Mouse (Mus musculus): Measurements from ENCODE around the gene Bcas3. TPM values are rescaled to one million over a fixed set of nuclear protein-coding genes. Genes with fewer than 3 reads are reported as not detected.

The Bcas3 gene
- polyA plus RNA-seq, 1 experiment, result 37.8 TPM

DNA sequence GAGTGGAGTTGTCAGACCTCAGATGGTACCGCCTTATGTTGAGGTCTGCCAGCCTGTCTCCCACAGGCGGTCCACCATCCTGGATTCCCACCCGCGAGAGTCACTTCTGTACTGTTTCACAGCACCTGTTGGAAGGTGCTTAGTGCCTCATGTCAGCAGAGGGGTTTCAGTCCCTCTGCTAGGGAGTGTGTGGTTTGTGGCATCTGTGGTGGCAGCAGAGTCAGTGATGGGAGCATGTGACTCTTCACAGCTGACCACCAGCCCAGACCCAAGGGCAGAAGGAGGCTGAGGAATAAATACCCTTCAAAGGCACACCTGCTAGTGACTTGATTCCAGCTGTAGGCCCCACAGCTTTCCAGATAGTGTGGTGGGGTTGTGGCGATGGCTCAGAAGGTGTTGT lies 94.4 kb downstream of the Bcas3 start:
- Histone ChIP-seq H3K27me3 (ENCODE audit: control insufficient read depth, insufficient read depth, low read length, poor library complexity, severe bottlenecking) (no peaks in the 10 kb centered on the region), H3K36me3 (ENCODE audit: control insufficient read depth, insufficient read depth, low read length, poor library complexity, severe bottlenecking) (no peaks in the 10 kb centered on the region), H3K4me1 (ENCODE audit: control insufficient read depth, insufficient read depth, low read length) (no peaks in the 10 kb centered on the region), H3K9ac (ENCODE audit: low read depth, poor library complexity, severe bottlenecking) (no peak overlapping the region), H3K4me3 (ENCODE audit: low read depth, low read length) (no peak overlapping the region), H3K9me3 (replicated peaks; ENCODE audit: control insufficient read depth, insufficient read depth, low read length, poor library complexity, severe bottlenecking) (no peaks in the 10 kb centered on the region), H3K27ac (ENCODE audit: insufficient read depth, low read length) (no peak overlapping the region)
- TF ChIP-seq EP300 (IDR thresholded peaks at IDR 0.05; ENCODE audit: insufficient read depth, low read depth, low read length), result no peak
- no peak for TF ChIP-seq CTCF (IDR thresholded peaks at IDR 0.05; ENCODE audit: low read depth, low read length)
- TF ChIP-seq POLR2A (IDR thresholded peaks at IDR 0.05; ENCODE audit: insufficient read depth, low read length), result no peak

GRCm38 (mm10) chr11:85453598-85454304 lies 100.8 kb downstream of the Bcas3 start:
- no peak for TF ChIP-seq CTCF (IDR thresholded peaks at IDR 0.05; ENCODE audit: low read depth, low read length)
- TF ChIP-seq EP300 (IDR thresholded peaks at IDR 0.05; ENCODE audit: insufficient read depth, low read depth, low read length), result no peak
- no peak for TF ChIP-seq POLR2A (IDR thresholded peaks at IDR 0.05; ENCODE audit: insufficient read depth, low read length)
- Histone ChIP-seq H3K27ac (ENCODE audit: insufficient read depth, low read length) (no peak overlapping the region), H3K4me1 (ENCODE audit: control insufficient read depth, insufficient read depth, low read length) (no peaks in the 10 kb centered on the region), H3K9ac (ENCODE audit: low read depth, poor library complexity, severe bottlenecking) (no peak overlapping the region), H3K4me3 (ENCODE audit: low read depth, low read length) (no peak overlapping the region), H3K9me3 (replicated peaks; ENCODE audit: control insufficient read depth, insufficient read depth, low read length, poor library complexity, severe bottlenecking) (no peaks in the 10 kb centered on the region), H3K27me3 (ENCODE audit: control insufficient read depth, insufficient read depth, low read length, poor library complexity, severe bottlenecking) (no peaks in the 10 kb centered on the region), H3K36me3 (ENCODE audit: control insufficient read depth, insufficient read depth, low read length, poor library complexity, severe bottlenecking) (no peaks in the 10 kb centered on the region)

- Histone ChIP-seq H3K9me3 (replicated peaks; ENCODE audit: control insufficient read depth, insufficient read depth, low read length, poor library complexity, severe bottlenecking) (no peaks in the 10 kb centered on the region), H3K9ac (ENCODE audit: low read depth, poor library complexity, severe bottlenecking) (no peak overlapping the region), H3K27me3 (ENCODE audit: control insufficient read depth, insufficient read depth, low read length, poor library complexity, severe bottlenecking) (no peaks in the 10 kb centered on the region), H3K36me3 (ENCODE audit: control insufficient read depth, insufficient read depth, low read length, poor library complexity, severe bottlenecking) (no peaks in the 10 kb centered on the region), H3K4me1 (ENCODE audit: control insufficient read depth, insufficient read depth, low read length) (no peaks in the 10 kb centered on the region), H3K27ac (ENCODE audit: insufficient read depth, low read length) (no peak overlapping the region), H3K4me3 (ENCODE audit: low read depth, low read length) (no peak overlapping the region)
- no peak for TF ChIP-seq EP300 (IDR thresholded peaks at IDR 0.05; ENCODE audit: insufficient read depth, low read depth, low read length)
- no peak for TF ChIP-seq POLR2A (IDR thresholded peaks at IDR 0.05; ENCODE audit: insufficient read depth, low read length)
- no peak for TF ChIP-seq CTCF (IDR thresholded peaks at IDR 0.05; ENCODE audit: low read depth, low read length)
Observed at GRCm38 (mm10) chr11:85454305-85454682, 101.3 kb downstream of the Bcas3 start.

DNA sequence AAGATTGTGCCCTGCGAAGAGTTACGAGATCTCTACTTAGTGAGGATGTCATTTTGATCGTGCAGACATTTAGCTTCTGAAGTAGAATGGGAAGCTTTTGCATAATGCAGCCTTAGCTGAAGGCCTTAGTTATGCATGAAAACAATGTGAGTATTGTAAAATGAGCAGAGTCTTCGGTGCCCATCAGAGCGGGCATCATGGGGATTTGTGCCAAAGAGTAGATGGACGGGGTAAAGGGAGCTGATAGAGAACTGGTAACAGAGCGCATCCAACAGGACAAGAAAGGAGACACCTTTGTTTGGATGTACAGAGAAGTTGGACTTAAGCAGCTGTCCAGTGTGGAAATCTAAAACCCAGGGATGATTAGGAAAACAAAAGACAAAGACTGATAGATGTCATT lies 108.6 kb downstream of the Bcas3 start:
- Histone ChIP-seq H3K36me3 (ENCODE audit: control insufficient read depth, insufficient read depth, low read length, poor library complexity, severe bottlenecking) (no peaks in the 10 kb centered on the region; the same call in 1 of the 2 replicates), H3K27me3 (ENCODE audit: control insufficient read depth, insufficient read depth, low read length, poor library complexity, severe bottlenecking) (no peaks in the 10 kb centered on the region), H3K9ac (ENCODE audit: low read depth, poor library complexity, severe bottlenecking) (no peak overlapping the region), H3K27ac (ENCODE audit: insufficient read depth, low read length) (no peak overlapping the region), H3K4me3 (ENCODE audit: low read depth, low read length) (no peak overlapping the region), H3K9me3 (replicated peaks; ENCODE audit: control insufficient read depth, insufficient read depth, low read length, poor library complexity, severe bottlenecking) (no peaks in the 10 kb centered on the region), H3K4me1 (ENCODE audit: control insufficient read depth, insufficient read depth, low read length) (no peaks in the 10 kb centered on the region)
- no peak for TF ChIP-seq EP300 (IDR thresholded peaks at IDR 0.05; ENCODE audit: insufficient read depth, low read depth, low read length)
- TF ChIP-seq POLR2A (IDR thresholded peaks at IDR 0.05; ENCODE audit: insufficient read depth, low read length), result no peak
- no peak for TF ChIP-seq CTCF (IDR thresholded peaks at IDR 0.05; ENCODE audit: low read depth, low read length)

GRCm38 (mm10) chr11:85469526-85469925 lies 116.6 kb downstream of the Bcas3 start:
- Histone ChIP-seq H3K27ac (ENCODE audit: insufficient read depth, low read length) (no peak overlapping the region), H3K27me3 (ENCODE audit: control insufficient read depth, insufficient read depth, low read length, poor library complexity, severe bottlenecking) (no peaks in the 10 kb centered on the region), H3K9ac (ENCODE audit: low read depth, poor library complexity, severe bottlenecking) (no peak overlapping the region), H3K4me1 (ENCODE audit: control insufficient read depth, insufficient read depth, low read length) (no peaks in the 10 kb centered on the region), H3K36me3 (ENCODE audit: control insufficient read depth, insufficient read depth, low read length, poor library complexity, severe bottlenecking) (no peaks in the 10 kb centered on the region; the same call in 1 of the 2 replicates), H3K4me3 (ENCODE audit: low read depth, low read length) (no peak overlapping the region), H3K9me3 (replicated peaks; ENCODE audit: control insufficient read depth, insufficient read depth, low read length, poor library complexity, severe bottlenecking) (no peaks in the 10 kb centered on the region)
- TF ChIP-seq CTCF (IDR thresholded peaks at IDR 0.05; ENCODE audit: low read depth, low read length) (no peak), EP300 (IDR thresholded peaks at IDR 0.05; ENCODE audit: insufficient read depth, low read depth, low read length) (no peak), POLR2A (IDR thresholded peaks at IDR 0.05; ENCODE audit: insufficient read depth, low read length) (no peak)

DNA sequence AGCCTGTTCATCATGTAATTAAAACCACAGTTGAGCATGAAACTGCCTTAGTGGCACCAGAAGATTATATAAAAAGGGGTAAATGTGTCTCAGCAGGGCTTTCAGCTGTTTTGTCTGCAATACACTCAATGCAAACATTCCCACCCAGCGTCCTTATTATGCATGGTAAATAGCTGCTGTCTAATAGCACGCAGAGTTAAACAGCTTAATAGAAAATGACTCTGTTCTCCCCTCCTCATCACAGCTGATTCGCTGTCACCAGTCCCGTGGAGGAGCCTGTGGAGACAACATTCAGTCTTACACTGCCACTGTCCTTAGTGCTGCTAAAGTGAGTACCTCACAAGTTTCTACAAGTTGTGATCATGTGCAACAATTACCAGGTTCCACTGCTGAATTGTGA lies 117.5 kb downstream of the Bcas3 start:
- Histone ChIP-seq H3K9ac (ENCODE audit: low read depth, poor library complexity, severe bottlenecking) (no peak overlapping the region), H3K36me3 (ENCODE audit: control insufficient read depth, insufficient read depth, low read length, poor library complexity, severe bottlenecking) (no peaks in the 10 kb centered on the region; the same call in 1 of the 2 replicates), H3K27me3 (ENCODE audit: control insufficient read depth, insufficient read depth, low read length, poor library complexity, severe bottlenecking) (no peaks in the 10 kb centered on the region), H3K9me3 (replicated peaks; ENCODE audit: control insufficient read depth, insufficient read depth, low read length, poor library complexity, severe bottlenecking) (no peaks in the 10 kb centered on the region), H3K4me1 (ENCODE audit: control insufficient read depth, insufficient read depth, low read length) (no peaks in the 10 kb centered on the region), H3K27ac (ENCODE audit: insufficient read depth, low read length) (no peak overlapping the region), H3K4me3 (ENCODE audit: low read depth, low read length) (no peak overlapping the region)
- no peak for TF ChIP-seq CTCF (IDR thresholded peaks at IDR 0.05; ENCODE audit: low read depth, low read length)
- TF ChIP-seq POLR2A (IDR thresholded peaks at IDR 0.05; ENCODE audit: insufficient read depth, low read length), result no peak
- TF ChIP-seq EP300 (IDR thresholded peaks at IDR 0.05; ENCODE audit: insufficient read depth, low read depth, low read length), result no peak
